Mouse (Mus musculus) testis, adult 2 months (tissue): ENCODE measurements at regions not wholly inside any gene's neighbourhood (a gene's known extent, or its start where the extent isn't known, plus 50 kb on each side); places are given as distances from the start of the nearest gene placed in this dataset.

Experiments used
- CTCF ChIP-seq: fragments of 200-500 bp; IDR thresholded peaks from 2 replicates; pipeline ENCODE4 v1.5.1; 2012; ENCODE audit warnings: low read depth, mild to moderate bottlenecking, inconsistent platforms, low read length, moderate library complexity; ENCODE audit not compliant: control insufficient read depth, insufficient read depth, insufficient replicate concordance
- POLR2A ChIP-seq: fragments of 200-500 bp; IDR thresholded peaks from 2 replicates; pipeline ENCODE4 v1.6.1; 2012; ENCODE audit warnings: low read depth, mild to moderate bottlenecking, inconsistent platforms, low read length, moderate library complexity; ENCODE audit not compliant: control insufficient read depth

DNA sequence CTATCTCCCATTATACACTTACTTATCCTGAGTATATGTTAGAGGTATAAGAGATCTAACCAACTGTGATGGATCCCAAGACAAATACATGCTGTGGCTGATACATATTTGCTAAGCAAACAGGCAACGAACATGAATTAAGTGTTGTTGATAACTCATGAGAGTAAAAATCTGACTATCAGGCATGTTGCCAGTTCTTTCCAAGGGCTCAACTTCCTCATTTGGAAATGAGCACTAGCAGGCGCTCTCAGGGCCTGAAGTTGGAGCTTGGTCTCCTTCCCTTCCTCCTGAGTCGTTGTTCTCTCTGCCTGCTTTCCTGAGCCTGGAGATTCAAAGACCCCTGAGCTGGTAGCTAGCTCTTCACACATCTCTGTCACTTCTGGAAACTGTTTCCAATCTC lies 126.6 kb downstream of the Etnk1 start:
- no peak for TF ChIP-seq CTCF
- TF ChIP-seq POLR2A = no peak
